Mouse (Mus musculus) kidney, adult 9 months (tissue): ENCODE data around the gene Crk.

ENCODE experiments used
- DNase-seq: peaks from one replicate; pipeline ENCODE4 v3.0.0; 2022

Crk gene

GRCm38 (mm10) chr11:75741615-75742014 lies 62.6 kb downstream of the Crk start:
- no peak for DNase-seq

GRCm38 (mm10) chr11:75744761-75745160 lies 65.7 kb downstream of the Crk start:
- DNase-seq = no peak

- no peak for DNase-seq
Measured at GRCm38 (mm10) chr11:75750537-75750936, 71.5 kb downstream of the Crk start.

DNA sequence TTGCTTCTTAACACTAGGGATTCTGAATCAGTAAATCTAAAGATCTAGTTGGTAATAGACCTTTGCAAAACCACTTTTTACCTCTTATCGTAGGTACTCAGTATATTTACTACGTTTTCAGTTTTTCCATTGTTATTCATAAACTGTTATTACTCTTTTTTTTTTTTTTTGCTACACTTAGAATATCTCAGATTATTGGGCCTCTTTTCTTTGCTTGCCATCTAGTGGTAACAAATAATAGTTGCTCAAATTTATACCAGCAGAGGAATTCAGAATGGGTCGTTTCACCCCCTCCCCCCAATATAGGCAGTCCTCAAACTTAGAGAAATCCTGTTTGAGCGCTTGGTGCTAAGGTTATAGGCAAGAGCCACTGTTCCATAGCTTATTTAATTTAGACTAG lies 72.0 kb downstream of the Crk start:
- no peak for DNase-seq
